Mouse (Mus musculus) embryonic facial prominence, embryonic 13.5 days (tissue): ENCODE data around the gene Pde7b. TPM values are rescaled to one million over a fixed set of nuclear protein-coding genes. Genes with fewer than 3 reads are reported as not detected.
A peak's percentile ranks its signal among the peaks of the same experiment; 100 is the strongest.

Experiments used
- ATAC-seq: fragments of 200-750 bp; cut with Nextera tagmentation; 2 replicates; pipeline ENCODE4 v1.8.0; 2017; ENCODE audit warnings: low read depth; ENCODE audit not compliant: insufficient number of reproducible peaks, insufficient read depth, low FRiP score, low TSS enrichment
- H3K27ac ChIP-seq: fragments of 300-500 bp; sonication (generic); 2 replicates; pipeline ENCODE4 v1.5.1; 2015; ENCODE audit warnings: moderate library complexity, mild to moderate bottlenecking, inconsistent platforms
- H3K27me3 ChIP-seq: fragments of 300-500 bp; sonication (generic); 2 replicates; pipeline ENCODE4 v1.6.1; 2015; ENCODE audit warnings: mild to moderate bottlenecking, inconsistent platforms
- H3K36me3 ChIP-seq: fragments of 300-500 bp; sonication (generic); 2 replicates; pipeline ENCODE4 v1.6.1; 2015; ENCODE audit warnings: mild to moderate bottlenecking, inconsistent platforms
- H3K4me1 ChIP-seq: fragments of 300-500 bp; sonication (generic); 2 replicates; pipeline ENCODE4 v1.6.1; 2015; ENCODE audit warnings: inconsistent platforms
- H3K4me2 ChIP-seq: fragments of 300-500 bp; sonication (generic); 2 replicates; pipeline ENCODE4 v1.6.1; 2015; ENCODE audit warnings: moderate library complexity, mild to moderate bottlenecking, inconsistent platforms
- H3K4me3 ChIP-seq: fragments of 300-500 bp; sonication (generic); 2 replicates; pipeline ENCODE4 v1.5.1; 2015; ENCODE audit warnings: mild to moderate bottlenecking, inconsistent platforms
- H3K9ac ChIP-seq: fragments of 300-500 bp; sonication (generic); 2 replicates; pipeline ENCODE4 v1.6.1; 2015; ENCODE audit warnings: mild to moderate bottlenecking, inconsistent platforms
- H3K9me3 ChIP-seq: fragments of 300-500 bp; sonication (generic); 2 replicates; pipeline ENCODE4 v1.6.1; 2016; ENCODE audit warnings: inconsistent platforms
- WGBS: fragments of 180-500 bp; shearing (Covaris S2); methylation state at CpG from one replicate; pipeline ENCODE4 v1.1.7; 2015; ENCODE audit warnings: mixed read lengths; 5-methylcytosine and 5-hydroxymethylcytosine counted together
- polyA plus RNA-seq: library from polyadenylated mRNA; unstranded; fragments of >200 nt; fragmentation: Nextera tagmentation; extraction: Ambion mirVana; gene quantifications from 2 replicates; pipeline ENCODE4 v1.2.1, GENCODE M21; 2015

Pde7b gene
- polyA plus RNA-seq, 1 experiment from 2014 or later, result 14.9 TPM

- Histone ChIP-seq H3K4me1 (peaks cover 8% of the 10 kb centered on the region; the same call in 1 of the 2 replicates), H3K36me3 (no peaks in the 10 kb centered on the region), H3K9ac (no peak overlapping the region), H3K4me3 (no peak overlapping the region), H3K27me3 (no peaks in the 10 kb centered on the region), H3K9me3 (no peaks in the 10 kb centered on the region), H3K27ac (no peak overlapping the region), H3K4me2 (no peak overlapping the region)
- 85% methylated on average over 1 of the region's 1 CpGs for WGBS
- no peak for ATAC-seq
These were observed 150.5 kb downstream of the Pde7b start for GRCm38 (mm10) chr10:20574414-20574813.

- 75% methylated on average over 2 of the region's 2 CpGs for WGBS
- no peaks in the 10 kb centered on the region for H3K27me3 ChIP-seq
- peaks cover 17% of the 10 kb centered on the region for H3K4me1 ChIP-seq
- no peak for ATAC-seq
- H3K9ac ChIP-seq, result no peak overlapping the region
- H3K9me3 ChIP-seq, result no peaks in the 10 kb centered on the region
- no peak overlapping the region for H3K4me2 ChIP-seq
- H3K36me3 ChIP-seq, result no peaks in the 10 kb centered on the region
- no peak overlapping the region for H3K4me3 ChIP-seq
- H3K27ac ChIP-seq, result no peak overlapping the region
These were observed 153.4 kb downstream of the Pde7b start for GRCm38 (mm10) chr10:20571521-20571920.

DNA sequence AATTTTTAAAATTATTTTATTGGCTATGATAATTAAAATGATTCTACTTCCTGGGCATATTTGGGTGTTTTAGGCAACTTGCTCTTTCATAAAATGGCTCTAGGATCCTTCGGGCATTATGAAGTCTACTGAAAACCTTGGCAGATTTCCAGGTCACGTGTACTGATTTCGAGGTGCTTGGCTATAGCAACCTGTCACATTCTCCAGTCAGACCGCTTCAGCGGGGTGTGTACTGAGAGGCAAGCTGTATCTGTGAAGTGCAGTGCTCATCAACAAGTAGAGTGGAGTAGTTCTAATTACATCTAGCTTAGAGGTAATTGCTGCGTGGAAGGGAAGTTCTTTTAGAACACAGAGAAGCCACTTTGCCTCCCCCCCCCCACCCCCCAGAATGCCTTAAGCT is 156.2 kb downstream of the Pde7b start:
- Histone ChIP-seq H3K27ac (no peak overlapping the region), H3K4me2 (no peak overlapping the region), H3K27me3 (no peaks in the 10 kb centered on the region), H3K36me3 (no peaks in the 10 kb centered on the region), H3K9ac (no peak overlapping the region), H3K9me3 (no peaks in the 10 kb centered on the region), H3K4me1 (peaks cover 23% of the 10 kb centered on the region), H3K4me3 (no peak overlapping the region)
- WGBS, result 70% methylated on average over 6 of the region's 6 CpGs
- no peak for ATAC-seq

DNA sequence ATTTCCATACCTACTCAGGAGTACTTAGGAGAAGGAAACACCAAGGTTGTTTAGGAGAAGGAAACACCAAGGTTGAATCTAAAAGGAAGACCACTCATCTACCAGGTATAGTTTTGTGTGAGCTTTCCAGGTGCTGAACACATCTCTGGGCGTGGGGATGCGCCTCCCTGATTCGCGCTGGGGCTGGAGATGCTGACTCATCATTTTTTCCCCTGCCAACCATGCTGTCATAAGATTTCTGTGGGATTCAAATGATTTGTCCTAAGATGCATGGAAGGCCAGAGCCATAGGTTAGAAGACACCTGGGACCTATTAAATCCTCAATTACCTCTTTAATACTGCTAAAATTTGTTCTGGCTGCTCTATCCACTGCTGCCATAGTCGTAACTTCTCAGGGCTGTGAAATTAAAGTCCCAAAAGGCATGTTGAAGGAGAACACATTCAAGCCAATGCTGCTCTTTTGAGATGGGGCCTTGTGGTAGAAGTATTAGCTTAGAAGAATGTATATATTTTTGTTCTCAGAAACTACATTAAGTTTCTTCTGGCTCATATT is 157.1 kb downstream of the Pde7b start:
- no peaks in the 10 kb centered on the region for H3K36me3 ChIP-seq
- no peaks in the 10 kb centered on the region for H3K27me3 ChIP-seq
- H3K27ac ChIP-seq, result no peak overlapping the region
- no peak overlapping the region for H3K4me3 ChIP-seq
- no peak overlapping the region for H3K9ac ChIP-seq
- no peak for ATAC-seq
- WGBS, result 79% methylated on average over 5 of the region's 5 CpGs
- H3K4me2 ChIP-seq, result no peak overlapping the region
- H3K4me1 ChIP-seq, result peaks cover 30% of the 10 kb centered on the region
- H3K9me3 ChIP-seq, result no peaks in the 10 kb centered on the region

- H3K36me3 ChIP-seq, result no peaks in the 10 kb centered on the region
- peaks cover 33% of the 10 kb centered on the region for H3K4me1 ChIP-seq
- no peak for ATAC-seq
- peak overlapping the region; percentile 37 for H3K4me2 ChIP-seq
- no peak overlapping the region for H3K9ac ChIP-seq
- H3K4me3 ChIP-seq, result no peak overlapping the region
- peaks cover 3% of the 10 kb centered on the region; the same call in 1 of the 2 replicates for H3K27me3 ChIP-seq
- WGBS, result 15% methylated on average over 7 of the region's 7 CpGs
- peak overlapping the region; percentile 62 for H3K27ac ChIP-seq
- H3K9me3 ChIP-seq, result no peaks in the 10 kb centered on the region
These were observed 168.4 kb downstream of the Pde7b start for GRCm38 (mm10) chr10:20556477-20556876.

GRCm38 (mm10) chr10:20551341-20551740 is 173.5 kb downstream of the Pde7b start:
- Histone ChIP-seq H3K4me1 (peaks cover 50% of the 10 kb centered on the region), H3K9me3 (no peaks in the 10 kb centered on the region), H3K36me3 (no peaks in the 10 kb centered on the region), H3K27ac (no peak overlapping the region), H3K4me2 (no peak overlapping the region), H3K9ac (no peak overlapping the region), H3K27me3 (peaks cover 3% of the 10 kb centered on the region; the same call in 1 of the 2 replicates), H3K4me3 (no peak overlapping the region)
- ATAC-seq, result no peak

GRCm38 (mm10) chr10:20550771-20551170 is 174.1 kb downstream of the Pde7b start:
- H3K9me3 ChIP-seq, result no peaks in the 10 kb centered on the region
- H3K9ac ChIP-seq, result no peak overlapping the region
- H3K27ac ChIP-seq, result no peak overlapping the region
- 42% methylated on average over 3 of the region's 3 CpGs for WGBS
- H3K27me3 ChIP-seq, result peaks cover 3% of the 10 kb centered on the region; the same call in 1 of the 2 replicates
- no peak overlapping the region for H3K4me3 ChIP-seq
- no peaks in the 10 kb centered on the region for H3K36me3 ChIP-seq
- peaks cover 50% of the 10 kb centered on the region for H3K4me1 ChIP-seq
- no peak for ATAC-seq
- no peak overlapping the region for H3K4me2 ChIP-seq

DNA sequence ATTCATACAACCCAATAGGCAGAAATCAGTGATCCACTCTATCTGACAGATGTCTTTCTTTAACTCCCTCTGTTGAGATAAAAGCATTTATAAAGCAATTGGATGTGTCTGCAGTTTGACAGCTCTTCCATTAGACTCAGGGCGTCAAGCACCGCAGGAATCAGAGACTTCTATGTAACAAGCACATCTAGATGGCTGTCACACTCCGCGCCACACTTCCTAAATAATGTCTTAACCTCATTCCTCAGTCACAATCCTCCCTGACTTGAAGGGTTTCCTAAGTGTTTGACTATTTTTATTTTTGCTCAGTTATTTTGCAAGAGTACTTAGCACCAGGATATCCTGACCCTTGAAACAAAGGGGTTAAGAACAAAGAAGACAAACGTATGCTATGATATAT is 174.7 kb downstream of the Pde7b start:
- no peak for ATAC-seq
- Histone ChIP-seq H3K36me3 (no peaks in the 10 kb centered on the region), H3K9me3 (no peaks in the 10 kb centered on the region), H3K9ac (no peak overlapping the region), H3K4me3 (no peak overlapping the region), H3K4me1 (peaks cover 50% of the 10 kb centered on the region), H3K27me3 (peaks cover 3% of the 10 kb centered on the region; the same call in 1 of the 2 replicates), H3K27ac (no peak overlapping the region), H3K4me2 (no peak overlapping the region)
- 68% methylated on average over 5 of the region's 5 CpGs for WGBS

- Histone ChIP-seq H3K36me3 (no peaks in the 10 kb centered on the region), H3K9me3 (no peaks in the 10 kb centered on the region), H3K27ac (peak overlapping the region; percentile 93), H3K4me1 (peaks cover 53% of the 10 kb centered on the region), H3K4me3 (peak overlapping the region; percentile 45), H3K4me2 (peak overlapping the region; percentile 70), H3K9ac (peak overlapping the region; percentile 74), H3K27me3 (peaks cover 3% of the 10 kb centered on the region; the same call in 1 of the 2 replicates)
- WGBS, result 29% methylated on average over 13 of the region's 13 CpGs
- ATAC-seq, result no peak
These were observed 175.8 kb downstream of the Pde7b start for GRCm38 (mm10) chr10:20548833-20549710.

DNA sequence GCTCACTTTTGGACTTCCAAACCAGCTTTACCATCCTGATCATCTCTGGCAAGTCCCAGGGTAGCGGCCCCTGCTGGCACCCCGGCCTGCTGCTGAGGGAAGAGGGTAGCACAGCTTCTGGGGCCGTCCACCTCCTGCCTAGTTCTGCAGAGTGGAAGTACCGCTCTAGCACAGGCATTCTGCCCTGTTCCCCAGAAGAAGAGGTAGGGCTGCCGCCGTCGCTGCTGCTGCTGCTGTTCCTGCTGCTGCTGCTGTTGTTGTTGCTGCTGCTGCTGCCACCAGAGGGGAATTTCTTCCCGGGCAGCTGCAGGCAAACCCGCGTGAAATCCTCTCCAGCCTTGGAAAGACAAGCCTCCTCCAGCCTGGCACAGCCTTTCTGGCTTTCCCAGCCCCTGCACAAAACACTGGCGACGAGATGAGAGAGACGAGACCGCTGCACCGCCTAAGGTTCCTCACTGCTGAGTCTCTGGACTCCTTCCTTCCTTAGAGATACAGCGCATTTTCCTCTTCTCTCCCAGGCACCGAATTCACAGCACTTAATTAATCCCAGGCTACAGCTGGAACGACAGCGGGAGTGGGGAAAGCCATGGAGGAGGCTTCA is 176.8 kb downstream of the Pde7b start:
- ATAC-seq, result 0 out of 2 replicates have a peak, but pooled peaks have one; percentile 59
- Histone ChIP-seq H3K4me1 (peaks cover 60% of the 10 kb centered on the region), H3K4me3 (peak overlapping the region; percentile 45), H3K27ac (peak overlapping the region; percentile 93), H3K27me3 (peaks cover 3% of the 10 kb centered on the region; the same call in 1 of the 2 replicates), H3K9me3 (no peaks in the 10 kb centered on the region), H3K4me2 (peak overlapping the region; percentile 70), H3K9ac (peak overlapping the region; percentile 74), H3K36me3 (no peaks in the 10 kb centered on the region)
- WGBS, result 0% methylated on average over 19 of the region's 19 CpGs

GRCm38 (mm10) chr10:20543121-20543520 is 181.8 kb downstream of the Pde7b start:
- Histone ChIP-seq H3K4me1 (peaks cover 47% of the 10 kb centered on the region), H3K27ac (no peak overlapping the region), H3K36me3 (no peaks in the 10 kb centered on the region), H3K27me3 (no peaks in the 10 kb centered on the region), H3K9ac (no peak overlapping the region), H3K4me3 (no peak overlapping the region), H3K4me2 (no peak overlapping the region), H3K9me3 (no peaks in the 10 kb centered on the region)
- ATAC-seq, result no peak
- 31% methylated on average over 3 of the region's 3 CpGs for WGBS
